Mouse (Mus musculus) gastrocnemius, postnatal 4 days (tissue): ENCODE data around the gene Bpifb9a. TPM values are rescaled to one million over a fixed set of nuclear protein-coding genes. Genes with fewer than 3 reads are reported as not detected.
A peak's percentile ranks its signal among the peaks of the same experiment; 100 is the strongest.
"Not testable (repeated sequence)": the region's sequence is repeated elsewhere in the genome, so short reads cannot be mapped to it uniquely, and the experiment has no call there.

Experiments
- DNase-seq, 2 experiments: peaks; one replicate each; pipeline ENCODE4 v3.0.0; 2021 to 2022; ENCODE audit warnings: low spot score in 2 of 2, mixed read lengths in 2 of 2
- long read RNA-seq, 2 experiments: library from polyadenylated mRNA; stranded (forward); transcript quantifications; one replicate each; pipeline ENCODE4 v2.0.0; 2021
- total RNA-seq, 2 experiments: library from RNA; stranded (reverse); gene quantifications; 2 replicates each; pipeline ENCODE4 v1.2.3; 2021

Bpifb9a gene
- total RNA-seq = not detected
- long read RNA-seq, experiment 1 = 0 reads
- long read RNA-seq, experiment 2 = 0 reads

GRCm38 (mm10) chr2:154257554-154257953 lies at the start of gene Bpifb9a:
TSS of gene Bpifb9a (plus strand) at chr2:154257854.
- DNase-seq = not testable (repeated sequence)

GRCm38 (mm10) chr2:154209112-154209511 lies 48.5 kb upstream of the Bpifb9a start:
- no peak for DNase-seq

DNA sequence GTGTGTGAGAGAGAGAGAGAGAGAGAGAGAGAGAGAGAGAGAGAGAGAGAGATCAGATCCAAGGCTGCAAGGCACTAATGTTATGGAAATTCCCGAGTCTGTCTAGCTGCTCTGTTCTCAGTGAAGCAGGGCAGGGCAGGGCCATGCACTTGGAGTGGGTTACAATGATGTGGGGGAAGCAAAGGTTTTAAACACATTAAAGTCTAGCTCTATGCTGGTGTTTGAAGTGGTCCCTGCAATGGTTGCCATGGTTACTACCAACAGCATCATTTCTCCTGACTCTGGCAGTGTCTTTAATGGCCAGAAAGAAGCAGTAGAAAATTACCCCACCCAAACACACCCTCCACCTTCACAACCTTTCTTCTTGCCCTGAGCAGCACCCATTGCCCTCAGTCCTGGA lies 46.5 kb upstream of the Bpifb9a start:
- DNase-seq = no peak

GRCm38 (mm10) chr2:154211881-154212280 lies 45.8 kb upstream of the Bpifb9a start:
- no peak for DNase-seq

GRCm38 (mm10) chr2:154215191-154215590 lies 42.5 kb upstream of the Bpifb9a start:
- DNase-seq = peak; percentile 57 to 75

- DNase-seq = no peak
Observed at GRCm38 (mm10) chr2:154219950-154220349, 37.7 kb upstream of the Bpifb9a start.

GRCm38 (mm10) chr2:154223265-154223916 lies 34.3 kb upstream of the Bpifb9a start, which contains the start of gene Bpifb5:
TSS of gene Bpifb5 (plus strand) at chr2:154223742.
- peak in 1 of 2 experiments; percentile 27 for DNase-seq

DNA sequence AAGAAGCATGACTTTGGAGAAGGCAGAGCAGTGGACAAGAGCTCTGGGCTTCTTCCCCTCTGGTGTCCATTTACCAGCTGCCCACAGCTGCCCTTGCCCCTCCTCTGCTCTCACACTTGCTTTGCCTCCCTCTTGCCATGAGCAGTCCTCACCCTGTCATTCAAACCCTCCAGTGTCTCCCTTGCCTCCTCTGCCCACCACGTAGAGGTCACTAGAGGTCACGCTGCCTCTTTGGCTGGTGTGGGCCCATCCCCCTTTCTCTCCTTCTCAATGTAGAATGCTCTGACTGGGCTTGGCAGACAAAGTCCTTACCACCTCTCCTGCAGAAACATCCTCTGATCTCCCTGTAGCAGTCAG lies 33.8 kb upstream of the Bpifb9a start:
- no peak for DNase-seq

- no peak for DNase-seq
Observed at GRCm38 (mm10) chr2:154226991-154227390, 30.7 kb upstream of the Bpifb9a start.

- DNase-seq = no peak
Observed at GRCm38 (mm10) chr2:154227830-154228229, 29.8 kb upstream of the Bpifb9a start.

- no peak for DNase-seq
Observed at GRCm38 (mm10) chr2:154233426-154233825, 24.2 kb upstream of the Bpifb9a start.

DNA sequence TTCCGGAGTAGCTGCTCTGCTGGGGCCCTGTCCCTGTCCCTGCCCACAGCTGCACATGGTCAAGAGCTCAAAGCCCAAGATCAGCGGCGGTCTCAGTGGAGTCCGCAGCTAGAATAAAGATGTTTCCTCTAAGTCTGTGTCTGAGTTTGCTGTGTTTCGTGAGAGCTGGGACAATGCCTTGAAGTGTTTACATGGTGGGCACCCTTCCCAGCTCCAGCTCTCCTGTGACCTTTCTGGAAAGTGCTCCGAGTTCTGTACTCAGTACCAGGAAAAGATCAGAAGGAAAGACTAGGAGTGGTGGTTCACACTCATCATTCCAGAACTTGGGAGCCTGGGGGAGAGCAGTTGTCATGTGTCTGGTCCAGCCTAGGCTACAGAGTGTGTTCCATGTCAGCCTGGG lies 16.9 kb upstream of the Bpifb9a start:
- DNase-seq = no peak

GRCm38 (mm10) chr2:154242726-154243125 lies 14.9 kb upstream of the Bpifb9a start:
- not testable (repeated sequence) for DNase-seq

DNA sequence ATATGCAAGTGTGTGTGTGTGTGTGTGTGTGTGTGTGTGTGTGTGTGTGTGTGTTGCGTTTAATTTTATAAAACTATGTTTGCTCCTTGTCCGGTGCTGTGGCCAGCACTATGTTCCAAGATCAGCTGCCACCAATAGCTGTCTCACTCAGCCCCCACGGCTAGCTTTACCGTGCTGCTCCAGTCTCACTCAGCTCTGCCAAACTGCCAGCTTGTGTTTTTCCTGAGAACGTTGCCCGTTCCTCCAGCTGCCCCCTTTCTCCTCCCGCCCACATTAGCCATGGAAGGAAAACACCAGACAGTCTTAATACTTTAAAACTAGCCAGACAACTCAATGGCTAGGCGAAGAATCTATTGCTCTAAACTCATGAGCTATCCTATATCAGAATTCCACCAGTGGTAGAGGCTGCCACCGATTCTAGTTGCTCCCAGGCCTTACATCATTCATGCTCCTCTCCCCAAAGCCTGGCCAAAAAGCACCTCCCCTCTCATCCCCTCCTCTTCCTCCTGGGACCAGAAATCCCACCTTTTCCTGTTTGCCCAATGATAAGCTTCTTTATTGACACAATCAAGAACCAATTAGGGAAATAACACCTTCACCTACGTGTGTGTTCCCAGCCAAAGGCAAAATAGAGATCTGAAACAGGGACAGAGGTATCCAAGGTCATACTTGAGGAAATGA lies 14.2 kb upstream of the Bpifb9a start:
- DNase-seq = no peak

DNA sequence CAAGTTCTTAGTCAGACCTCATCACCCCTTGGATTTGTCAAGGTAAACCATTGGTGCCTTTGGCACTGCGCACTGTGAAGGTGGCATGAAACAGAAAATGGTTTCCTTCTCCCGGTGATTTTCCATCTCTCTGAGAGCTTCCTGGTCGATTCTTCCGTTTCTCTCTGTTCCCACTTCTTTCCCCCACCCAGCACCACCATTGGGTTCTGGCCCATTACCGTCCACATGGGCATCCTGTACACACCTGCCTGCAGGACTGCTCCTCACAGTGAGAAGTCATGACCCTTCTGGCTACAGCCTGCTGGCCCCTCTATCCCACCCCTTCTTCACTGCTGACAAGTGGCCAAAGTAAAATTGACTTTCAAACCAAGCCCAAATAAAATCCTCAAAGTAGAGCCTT lies 12.3 kb upstream of the Bpifb9a start:
- no peak for DNase-seq

DNA sequence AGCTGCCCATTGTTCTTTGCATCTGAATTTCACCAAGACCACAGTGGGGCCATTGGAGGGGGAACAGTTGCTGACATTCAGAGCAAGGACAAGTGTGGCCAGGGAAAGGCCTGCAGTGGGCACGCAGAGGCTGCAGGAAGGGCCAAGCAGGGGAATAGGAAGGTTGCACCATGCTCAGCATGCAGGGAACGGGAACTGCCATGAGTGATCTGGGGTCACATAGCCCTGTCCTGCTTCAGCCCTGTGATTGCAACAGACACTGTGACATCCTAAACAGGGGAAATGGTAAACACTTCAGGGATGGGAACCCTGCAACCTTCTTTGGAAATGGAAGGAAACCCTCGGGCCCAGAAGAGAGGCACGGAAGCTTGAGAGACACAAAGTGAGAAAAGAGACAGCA lies 2.4 kb upstream of the Bpifb9a start:
- not testable (repeated sequence) for DNase-seq

DNA sequence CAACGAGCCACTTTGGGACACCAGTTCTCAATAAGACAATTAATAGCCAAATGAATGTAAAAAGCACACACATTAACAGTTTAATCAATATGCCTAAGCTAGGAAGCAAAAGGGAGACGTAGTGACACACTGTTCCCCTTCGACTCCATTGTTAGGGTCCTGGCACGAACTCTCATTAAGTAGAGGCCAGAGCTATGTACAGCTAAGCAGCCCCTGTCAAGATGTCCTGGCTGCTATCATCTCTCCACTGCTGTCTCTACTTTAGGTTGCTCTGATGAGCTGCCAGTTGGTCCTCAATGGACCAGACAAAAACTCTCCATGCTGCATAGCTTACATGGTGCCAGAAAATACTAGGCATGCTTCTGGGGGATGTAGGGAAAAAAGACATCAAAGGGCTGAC lies 1.9 kb upstream of the Bpifb9a start:
- no peak for DNase-seq

DNA sequence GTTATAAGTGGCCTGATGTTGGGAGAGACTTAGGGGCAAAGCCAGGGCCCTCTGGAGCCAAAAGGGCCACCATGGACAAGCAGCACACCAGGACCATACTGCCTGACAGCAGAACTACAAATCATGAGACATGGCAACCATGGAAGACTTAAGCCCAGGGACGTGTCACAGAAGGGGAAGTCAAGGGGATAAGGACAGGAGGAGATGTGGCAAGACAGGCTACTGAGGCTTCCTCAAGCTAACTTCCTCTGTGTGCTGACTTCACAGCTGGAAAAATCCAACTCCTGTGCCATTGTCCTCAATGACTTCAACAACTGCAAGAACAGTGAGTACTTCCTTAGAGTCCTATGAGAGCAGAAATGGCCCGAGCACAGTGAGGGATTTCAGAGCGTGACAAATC lies 6.7 kb downstream of the Bpifb9a start:
- not testable (repeated sequence) for DNase-seq

GRCm38 (mm10) chr2:154291866-154292265 lies 34.2 kb downstream of the Bpifb9a start:
- DNase-seq = not testable (repeated sequence)

DNA sequence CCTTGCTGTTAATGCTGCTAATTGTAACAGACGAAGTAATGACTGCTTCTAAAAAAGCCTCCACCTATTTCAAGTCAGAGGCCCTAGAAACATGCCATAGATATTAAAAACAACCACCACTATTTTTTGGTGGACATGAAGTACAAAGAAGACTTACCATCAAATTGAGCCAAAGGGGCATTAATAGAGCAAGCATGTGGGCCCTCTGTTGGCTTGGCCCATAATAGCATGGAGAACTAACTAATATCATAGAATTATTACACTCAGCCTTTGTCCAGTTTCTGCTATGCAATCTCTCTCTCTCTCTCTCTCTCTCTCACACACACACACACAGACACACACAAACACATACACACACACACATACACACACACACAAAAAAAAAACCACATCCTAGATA lies 35.2 kb downstream of the Bpifb9a start:
- no peak for DNase-seq

DNA sequence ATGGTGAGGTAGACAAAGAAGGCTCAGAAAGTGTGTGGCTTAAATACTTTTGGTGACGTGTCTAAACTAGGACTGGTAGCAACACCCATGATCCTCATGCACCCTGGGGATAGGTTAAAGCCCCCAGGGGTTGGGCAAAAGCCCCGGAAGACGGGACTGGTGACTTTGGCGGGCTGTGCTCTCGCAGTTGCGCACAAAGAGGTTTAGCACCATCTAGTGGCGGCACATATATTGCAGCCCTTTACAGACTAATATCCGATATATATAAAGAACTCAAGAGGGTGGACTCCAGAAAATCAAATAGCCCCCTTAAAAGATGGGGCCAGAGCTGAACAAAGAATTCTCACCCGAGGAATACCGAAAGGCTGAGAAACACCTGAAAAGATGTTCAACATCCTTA lies 37.1 kb downstream of the Bpifb9a start:
- peak in 1 of 2 experiments; percentile 22 for DNase-seq

GRCm38 (mm10) chr2:154300496-154300895 lies 42.8 kb downstream of the Bpifb9a start:
- DNase-seq = peak; percentile 57 to 71

- DNase-seq = no peak
Observed at GRCm38 (mm10) chr2:154301763-154302162, 44.1 kb downstream of the Bpifb9a start.
